Mouse (Mus musculus): ENCODE measurements around the gene Pcid2. TPM values are rescaled to one million over a fixed set of nuclear protein-coding genes. Genes with fewer than 3 reads are reported as not detected.

The Pcid2 gene
- polyA plus RNA-seq, 1 experiment from 2014 or later, result 51.5 TPM

- 90% methylated on average over 4 of the region's 4 CpGs for WGBS
These were observed 47.9 kb downstream of the Pcid2 start for GRCm38 (mm10) chr8:13057351-13057750.

GRCm38 (mm10) chr8:13050550-13050949, 54.7 kb downstream of the Pcid2 start:
- Histone ChIP-seq H3K4me3 (ENCODE audit: low read depth, low read length) (no peak overlapping the region), H3K9me3 (ENCODE audit: control insufficient read depth, low read length) (no peaks in the 10 kb centered on the region), H3K4me1 (ENCODE audit: control insufficient read depth, insufficient read depth, low read length) (no peaks in the 10 kb centered on the region), H3K36me3 (ENCODE audit: control insufficient read depth, insufficient read depth, low read length) (no peaks in the 10 kb centered on the region), H3K4me2 (no peak overlapping the region), H3K9ac (ENCODE audit: low read length) (no peak overlapping the region), H3K27ac (ENCODE audit: low read depth, low read length) (no peak overlapping the region), H3K27me3 (ENCODE audit: control insufficient read depth, insufficient read depth, low read length) (no peaks in the 10 kb centered on the region)
- WGBS, result 71% methylated on average over 10 of the region's 10 CpGs
- DNase-seq (ENCODE audit: low spot score, missing footprints) (no peak), ATAC-seq (ENCODE audit: low FRiP score) (no peak)

More at GRCm38 (mm10) chr8:13057351-13057750, 47.9 kb downstream of the Pcid2 start:
- Histone ChIP-seq H3K27me3 (ENCODE audit: control insufficient read depth, insufficient read depth, low read length) (no peaks in the 10 kb centered on the region), H3K9ac (ENCODE audit: low read length) (no peak overlapping the region), H3K4me2 (no peak overlapping the region), H3K36me3 (ENCODE audit: control insufficient read depth, insufficient read depth, low read length) (no peaks in the 10 kb centered on the region), H3K4me3 (ENCODE audit: low read depth, low read length) (no peak overlapping the region), H3K4me1 (ENCODE audit: control insufficient read depth, insufficient read depth, low read length) (no peaks in the 10 kb centered on the region), H3K9me3 (ENCODE audit: control insufficient read depth, low read length) (no peaks in the 10 kb centered on the region), H3K27ac (ENCODE audit: low read depth, low read length) (no peak overlapping the region)
- DNase-seq (ENCODE audit: low spot score, missing footprints) (no peak), ATAC-seq (ENCODE audit: low FRiP score) (no peak)

GRCm38 (mm10) chr8:13047652-13048051, 57.6 kb downstream of the Pcid2 start:
- WGBS, result 54% methylated on average over 5 of the region's 5 CpGs
- DNase-seq (ENCODE audit: low spot score, missing footprints), result no peak
- Histone ChIP-seq H3K9ac (ENCODE audit: low read length) (no peak overlapping the region), H3K4me1 (ENCODE audit: control insufficient read depth, insufficient read depth, low read length) (no peaks in the 10 kb centered on the region), H3K4me3 (ENCODE audit: low read depth, low read length) (no peak overlapping the region), H3K27ac (ENCODE audit: low read depth, low read length) (no peak overlapping the region), H3K9me3 (ENCODE audit: control insufficient read depth, low read length) (no peaks in the 10 kb centered on the region), H3K36me3 (ENCODE audit: control insufficient read depth, insufficient read depth, low read length) (no peaks in the 10 kb centered on the region), H3K27me3 (ENCODE audit: control insufficient read depth, insufficient read depth, low read length) (no peaks in the 10 kb centered on the region), H3K4me2 (no peak overlapping the region)
- no peak for ATAC-seq (ENCODE audit: low FRiP score)

DNA sequence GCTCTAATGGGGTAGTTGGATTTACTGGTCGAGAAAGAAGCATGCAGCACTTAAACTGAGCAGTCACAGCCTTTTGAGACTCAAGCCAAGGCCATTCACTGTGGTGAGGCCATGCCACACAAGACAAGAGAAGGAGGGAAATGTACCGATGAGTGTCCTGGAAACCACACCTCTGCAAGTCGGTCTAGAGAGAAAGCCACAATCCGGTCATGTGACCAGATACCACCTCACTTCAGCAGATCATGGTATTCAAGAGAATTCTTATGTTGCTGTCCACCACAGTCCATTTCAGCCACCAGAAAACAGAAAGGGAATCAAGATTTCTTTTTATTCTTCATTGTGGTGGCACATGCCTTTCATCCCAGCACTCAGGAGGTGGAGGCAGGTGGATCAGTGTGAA, 63.8 kb downstream of the Pcid2 start:
- Histone ChIP-seq H3K27me3 (ENCODE audit: control insufficient read depth, insufficient read depth, low read length) (no peaks in the 10 kb centered on the region), H3K36me3 (ENCODE audit: control insufficient read depth, insufficient read depth, low read length) (no peaks in the 10 kb centered on the region), H3K4me3 (ENCODE audit: low read depth, low read length) (no peak overlapping the region), H3K27ac (ENCODE audit: low read depth, low read length) (no peak overlapping the region), H3K9me3 (ENCODE audit: control insufficient read depth, low read length) (no peaks in the 10 kb centered on the region), H3K9ac (ENCODE audit: low read length) (no peak overlapping the region), H3K4me2 (no peak overlapping the region), H3K4me1 (ENCODE audit: control insufficient read depth, insufficient read depth, low read length) (no peaks in the 10 kb centered on the region)
- WGBS, result 89% methylated on average over 4 of the region's 4 CpGs
- DNase-seq (ENCODE audit: low spot score, missing footprints) (no peak), ATAC-seq (ENCODE audit: low FRiP score) (no peak)

DNA sequence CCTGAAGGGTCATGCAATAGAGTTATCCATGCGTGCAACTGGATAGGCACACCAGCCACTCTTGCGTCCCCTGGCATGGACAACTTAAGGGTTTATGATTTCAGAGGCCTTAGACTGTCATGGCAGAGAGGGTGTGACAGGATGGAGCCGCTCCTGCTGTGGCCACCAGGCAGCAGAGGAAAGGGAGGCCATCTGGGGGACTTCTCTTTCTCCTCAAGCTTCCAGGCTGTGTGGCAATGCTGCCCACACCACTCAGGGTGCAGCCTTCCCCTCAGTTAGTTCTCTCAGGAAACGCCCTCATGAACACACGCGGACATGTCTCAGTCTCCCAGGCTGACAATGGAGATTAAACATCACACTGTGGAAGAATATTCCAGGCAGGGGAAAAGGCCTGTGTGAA, 66.2 kb downstream of the Pcid2 start:
- no peaks in the 10 kb centered on the region for H3K4me1 ChIP-seq (ENCODE audit: control insufficient read depth, insufficient read depth, low read length)
- no peak for ATAC-seq (ENCODE audit: low FRiP score)
- H3K4me2 ChIP-seq, result no peak overlapping the region
- H3K27ac ChIP-seq (ENCODE audit: low read depth, low read length), result no peak overlapping the region
- DNase-seq (ENCODE audit: low spot score, missing footprints), result no peak
- no peak overlapping the region for H3K9ac ChIP-seq (ENCODE audit: low read length)
- 85% methylated on average over 6 of the region's 6 CpGs for WGBS
- H3K4me3 ChIP-seq (ENCODE audit: low read depth, low read length), result no peak overlapping the region
- H3K9me3 ChIP-seq (ENCODE audit: control insufficient read depth, low read length), result no peaks in the 10 kb centered on the region
- H3K36me3 ChIP-seq (ENCODE audit: control insufficient read depth, insufficient read depth, low read length), result no peaks in the 10 kb centered on the region
- no peaks in the 10 kb centered on the region for H3K27me3 ChIP-seq (ENCODE audit: control insufficient read depth, insufficient read depth, low read length)

DNA sequence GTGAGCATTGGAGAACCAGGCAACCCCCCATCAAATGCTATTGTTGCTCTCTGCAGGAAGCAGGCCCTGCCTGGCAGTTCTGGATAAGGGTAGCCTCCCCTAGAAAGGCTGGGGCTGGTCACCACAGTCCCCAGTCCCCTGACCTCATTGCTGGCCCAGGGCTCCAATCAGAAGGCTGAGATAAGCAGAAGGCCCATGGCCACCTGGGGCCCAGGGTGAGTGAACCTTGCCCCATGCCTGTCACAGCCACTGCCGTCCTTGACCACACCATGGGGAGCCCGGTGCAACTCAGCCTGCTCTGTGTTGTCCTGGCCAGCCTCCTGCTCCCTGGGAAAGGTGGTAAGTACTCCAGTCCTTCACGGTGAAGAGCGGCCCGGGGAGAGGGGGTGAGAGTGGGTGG, 67.7 kb downstream of the Pcid2 start:
- H3K9ac ChIP-seq (ENCODE audit: low read length), result no peak overlapping the region
- H3K27me3 ChIP-seq (ENCODE audit: control insufficient read depth, insufficient read depth, low read length), result no peaks in the 10 kb centered on the region
- no peaks in the 10 kb centered on the region for H3K9me3 ChIP-seq (ENCODE audit: control insufficient read depth, low read length)
- ATAC-seq (ENCODE audit: low FRiP score) (no peak), DNase-seq (ENCODE audit: low spot score, missing footprints) (no peak)
- H3K27ac ChIP-seq (ENCODE audit: low read depth, low read length), result no peak overlapping the region
- H3K4me3 ChIP-seq (ENCODE audit: low read depth, low read length), result no peak overlapping the region
- WGBS, result 50% methylated on average over 5 of the region's 5 CpGs
- H3K4me2 ChIP-seq, result no peak overlapping the region
- H3K4me1 ChIP-seq (ENCODE audit: control insufficient read depth, insufficient read depth, low read length), result no peaks in the 10 kb centered on the region
- no peaks in the 10 kb centered on the region for H3K36me3 ChIP-seq (ENCODE audit: control insufficient read depth, insufficient read depth, low read length)

GRCm38 (mm10) chr8:13037015-13037414, 68.2 kb downstream of the Pcid2 start, which contains the start of gene F10:
Gene F10 (plus strand): TSS chr8:13037308.
- H3K4me2 ChIP-seq, result no peak within 1 kb of the TSS
- no peak for ATAC-seq (ENCODE audit: low FRiP score)
- H3K9me3 ChIP-seq (ENCODE audit: control insufficient read depth, low read length), result no peaks in the 10 kb centered on the region
- no peak within 1 kb of the TSS for H3K9ac ChIP-seq (ENCODE audit: low read length)
- H3K4me1 ChIP-seq (ENCODE audit: control insufficient read depth, insufficient read depth, low read length), result no peaks in the 10 kb centered on the region
- no peak within 1 kb of the TSS for H3K4me3 ChIP-seq (ENCODE audit: low read depth, low read length)
- WGBS, result 82% methylated on average over 7 of the region's 7 CpGs
- no peak for DNase-seq (ENCODE audit: low spot score, missing footprints)
- no peak within 1 kb of the TSS for H3K27ac ChIP-seq (ENCODE audit: low read depth, low read length)
- no peaks in the 10 kb centered on the region for H3K36me3 ChIP-seq (ENCODE audit: control insufficient read depth, insufficient read depth, low read length)
- H3K27me3 ChIP-seq (ENCODE audit: control insufficient read depth, insufficient read depth, low read length), result no peaks in the 10 kb centered on the region

GRCm38 (mm10) chr8:13036346-13036812, 68.9 kb downstream of the Pcid2 start:
- Histone ChIP-seq H3K36me3 (ENCODE audit: control insufficient read depth, insufficient read depth, low read length) (no peaks in the 10 kb centered on the region), H3K27me3 (ENCODE audit: control insufficient read depth, insufficient read depth, low read length) (no peaks in the 10 kb centered on the region), H3K27ac (ENCODE audit: low read depth, low read length) (no peak overlapping the region), H3K4me1 (ENCODE audit: control insufficient read depth, insufficient read depth, low read length) (no peaks in the 10 kb centered on the region), H3K9me3 (ENCODE audit: control insufficient read depth, low read length) (no peaks in the 10 kb centered on the region), H3K4me2 (no peak overlapping the region), H3K4me3 (ENCODE audit: low read depth, low read length) (no peak overlapping the region), H3K9ac (ENCODE audit: low read length) (no peak overlapping the region)
- ATAC-seq (ENCODE audit: low FRiP score) (no peak), DNase-seq (ENCODE audit: low spot score, missing footprints) (no peak)
- 91% methylated on average over 10 of the region's 10 CpGs for WGBS

GRCm38 (mm10) chr8:13028482-13028881, 76.8 kb downstream of the Pcid2 start:
- DNase-seq (ENCODE audit: low spot score, missing footprints), result no peak
- H3K9me3 ChIP-seq (ENCODE audit: control insufficient read depth, low read length), result no peaks in the 10 kb centered on the region
- H3K27me3 ChIP-seq (ENCODE audit: control insufficient read depth, insufficient read depth, low read length), result no peaks in the 10 kb centered on the region
- no peak overlapping the region for H3K4me3 ChIP-seq (ENCODE audit: low read depth, low read length)
- 77% methylated on average over 5 of the region's 5 CpGs for WGBS
- H3K9ac ChIP-seq (ENCODE audit: low read length), result no peak overlapping the region
- H3K4me2 ChIP-seq, result no peak overlapping the region
- H3K36me3 ChIP-seq (ENCODE audit: control insufficient read depth, insufficient read depth, low read length), result no peaks in the 10 kb centered on the region
- no peaks in the 10 kb centered on the region for H3K4me1 ChIP-seq (ENCODE audit: control insufficient read depth, insufficient read depth, low read length)
- ATAC-seq (ENCODE audit: low FRiP score), result no peak
- H3K27ac ChIP-seq (ENCODE audit: low read depth, low read length), result no peak overlapping the region

- Histone ChIP-seq H3K9me3 (ENCODE audit: control insufficient read depth, low read length) (no peaks in the 10 kb centered on the region), H3K27me3 (ENCODE audit: control insufficient read depth, insufficient read depth, low read length) (no peaks in the 10 kb centered on the region), H3K4me1 (ENCODE audit: control insufficient read depth, insufficient read depth, low read length) (no peaks in the 10 kb centered on the region), H3K36me3 (ENCODE audit: control insufficient read depth, insufficient read depth, low read length) (no peaks in the 10 kb centered on the region), H3K4me3 (ENCODE audit: low read depth, low read length) (no peak overlapping the region), H3K9ac (ENCODE audit: low read length) (no peak overlapping the region), H3K27ac (ENCODE audit: low read depth, low read length) (no peak overlapping the region), H3K4me2 (no peak overlapping the region)
- no peak for DNase-seq (ENCODE audit: low spot score, missing footprints)
- 89% methylated on average over 5 of the region's 5 CpGs for WGBS
- ATAC-seq (ENCODE audit: low FRiP score), result no peak
These were observed 77.6 kb downstream of the Pcid2 start for GRCm38 (mm10) chr8:13027615-13028014.

Measured in midbrain, embryonic 11.5 days (tissue).